Mouse (Mus musculus) liver, embryonic 11.5 days (tissue): ENCODE data around the gene Acsl1. TPM values are rescaled to one million over a fixed set of nuclear protein-coding genes. Genes with fewer than 3 reads are reported as not detected.
A peak's percentile ranks its signal among the peaks of the same experiment; 100 is the strongest.

Source experiments
- ATAC-seq: fragments of 200-750 bp; cut with Nextera tagmentation; replicated peaks from 2 replicates; pipeline ENCODE4 v1.8.0; 2017; ENCODE audit warnings: moderate number of reproducible peaks, mild to moderate bottlenecking, moderate TSS enrichment, moderate library complexity; ENCODE audit not compliant: low FRiP score
- DNase-seq: peaks from one replicate; pipeline ENCODE4 v3.0.0-alpha.2; 2017; ENCODE audit warnings: low spot score
- H3K27ac ChIP-seq: fragments of 300-500 bp; sonication (generic); 2 replicates; pipeline ENCODE4 v1.5.1; 2014; ENCODE audit warnings: mild to moderate bottlenecking, low read depth, low read length, control low read depth
- H3K27me3 ChIP-seq: fragments of 300-500 bp; sonication (generic); replicated peaks from 2 replicates; pipeline ENCODE4 v1.6.1; 2014; ENCODE audit warnings: low read length, mixed read lengths; ENCODE audit not compliant: control insufficient read depth, insufficient read depth
- H3K36me3 ChIP-seq: fragments of 300-500 bp; sonication (generic); 2 replicates; pipeline ENCODE4 v1.6.1; 2014; ENCODE audit warnings: mild to moderate bottlenecking, low read length, moderate library complexity, mixed read lengths; ENCODE audit not compliant: control insufficient read depth, insufficient read depth
- H3K4me1 ChIP-seq: fragments of 300-500 bp; sonication (generic); replicated peaks from 2 replicates; pipeline ENCODE4 v1.6.1; 2014; ENCODE audit warnings: low read length, mixed read lengths; ENCODE audit not compliant: control insufficient read depth, insufficient read depth
- H3K4me2 ChIP-seq: fragments of 300-500 bp; sonication (generic); 2 replicates; pipeline ENCODE4 v1.6.1; 2014; ENCODE audit warnings: mild to moderate bottlenecking, control low read depth, moderate library complexity
- H3K4me3 ChIP-seq: fragments of 300-500 bp; sonication (generic); 2 replicates; pipeline ENCODE4 v1.5.1; 2014; ENCODE audit warnings: low read depth, low read length, control low read depth
- H3K9ac ChIP-seq: fragments of 300-500 bp; sonication (generic); 2 replicates; pipeline ENCODE4 v1.6.1; 2014; ENCODE audit warnings: low read depth, low read length, control low read depth
- H3K9me3 ChIP-seq: fragments of 300-500 bp; sonication (generic); 2 replicates; pipeline ENCODE4 v1.6.1; 2016; ENCODE audit warnings: low read length, inconsistent platforms, mixed read lengths; ENCODE audit not compliant: control insufficient read depth
- WGBS: fragments of 180-500 bp; shearing (Covaris S2); extraction: QIAGEN DNeasy Blood & Tissue Kit; methylation state at CpG from one replicate; pipeline ENCODE4 v1.1.7; 2014; 5-methylcytosine and 5-hydroxymethylcytosine counted together
- polyA plus RNA-seq: library from polyadenylated mRNA; unstranded; fragments of >200 nt; fragmentation: Nextera tagmentation; extraction: Ambion mirVana; gene quantifications from 2 replicates; pipeline ENCODE4 v1.2.1, GENCODE M21; 2014

Gene Acsl1
- polyA plus RNA-seq, 1 experiment from 2014 or later: 47.3 TPM

DNA sequence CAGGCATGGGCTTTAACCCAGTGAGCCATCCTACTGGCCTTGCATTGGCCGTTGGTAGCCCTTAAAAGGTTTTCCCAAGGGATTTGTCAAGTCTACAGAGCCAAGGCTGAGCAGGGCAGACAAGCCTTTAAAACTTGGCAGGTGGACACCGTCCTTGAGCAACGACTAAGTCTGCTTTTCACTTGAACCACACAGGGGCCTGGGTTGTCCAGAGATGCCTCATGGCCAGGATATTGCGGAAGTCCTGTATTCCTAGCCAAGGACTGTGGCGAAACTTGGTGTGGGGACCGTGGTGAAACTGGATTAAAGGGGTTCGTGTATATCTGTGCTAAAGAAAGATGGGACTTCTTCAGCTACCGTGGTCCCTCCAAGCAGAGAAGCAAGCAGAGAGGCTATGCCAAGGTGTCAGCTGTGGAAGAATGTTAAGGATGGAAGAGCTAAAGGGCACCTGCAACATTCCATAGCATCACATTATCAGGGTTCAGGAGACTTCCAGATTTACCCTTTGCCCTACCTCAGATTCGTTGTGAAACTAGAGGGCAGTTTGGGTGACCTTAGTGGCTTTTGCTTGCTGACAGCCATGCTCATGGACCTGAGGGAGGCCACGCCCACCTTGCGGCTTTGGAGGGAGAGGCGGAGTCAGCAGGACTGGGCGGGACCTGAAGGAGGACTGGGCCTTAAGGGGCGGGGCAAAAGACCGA lies 596 bp upstream of the Acsl1 start:
- no peaks in the 10 kb centered on the region for H3K27me3 ChIP-seq
- no peak; the same call in none of the 2 replicates for ATAC-seq
- peaks cover 18% of the 10 kb centered on the region for H3K4me1 ChIP-seq
- no peaks in the 10 kb centered on the region for H3K9me3 ChIP-seq
- H3K4me3 ChIP-seq: peak overlapping the region; percentile 85; the same call in 1 of the 2 replicates
- no peak overlapping the region for H3K9ac ChIP-seq
- WGBS: 37% methylated on average over 15 of the region's 15 CpGs
- peak overlapping the region; percentile 8; the same call in 1 of the 2 replicates for H3K27ac ChIP-seq
- no peak for DNase-seq
- 0 out of 2 replicates have a peak, but pooled peaks cover 3% of the 10 kb centered on the region for H3K36me3 ChIP-seq
- H3K4me2 ChIP-seq: no peak overlapping the region; the same call in none of the 2 replicates

DNA sequence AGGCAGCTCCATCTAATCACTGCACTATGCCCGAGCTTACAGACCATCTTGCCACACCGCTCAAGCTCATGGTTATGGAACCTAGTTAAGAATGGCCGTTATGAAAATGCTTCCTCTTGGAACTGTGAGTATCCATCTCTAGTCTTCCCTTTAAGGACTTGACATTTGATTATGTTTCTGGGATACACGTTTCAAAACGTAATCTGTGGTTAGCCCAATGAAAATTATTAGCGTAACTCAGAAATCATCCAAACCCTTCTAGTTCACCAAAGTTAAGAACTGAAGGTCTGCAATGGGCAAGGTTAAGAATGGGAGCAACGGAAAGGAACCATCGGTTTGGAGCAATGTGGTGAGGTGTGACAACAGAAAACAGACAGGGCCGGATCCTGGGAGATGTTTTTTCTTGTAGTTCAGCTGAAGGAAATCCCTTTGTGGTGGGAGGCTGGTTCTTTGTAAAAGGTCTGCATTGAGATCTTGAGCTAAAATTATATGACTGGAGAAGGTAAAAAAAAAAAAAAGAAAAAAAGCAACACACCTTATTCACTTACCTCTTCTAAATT lies 1.2 kb downstream of the Acsl1 start:
- Histone ChIP-seq H3K27ac (no peak overlapping the region), H3K9ac (peak overlapping the region; percentile 86), H3K4me2 (peak overlapping the region; percentile 89), H3K9me3 (no peaks in the 10 kb centered on the region), H3K27me3 (no peaks in the 10 kb centered on the region), H3K4me1 (peaks cover 18% of the 10 kb centered on the region), H3K4me3 (peak overlapping the region; percentile 85), H3K36me3 (0 out of 2 replicates have a peak, but pooled peaks cover 3% of the 10 kb centered on the region)
- DNase-seq: no peak
- no peak for ATAC-seq
- WGBS: 43% methylated on average over 9 of the region's 9 CpGs

DNA sequence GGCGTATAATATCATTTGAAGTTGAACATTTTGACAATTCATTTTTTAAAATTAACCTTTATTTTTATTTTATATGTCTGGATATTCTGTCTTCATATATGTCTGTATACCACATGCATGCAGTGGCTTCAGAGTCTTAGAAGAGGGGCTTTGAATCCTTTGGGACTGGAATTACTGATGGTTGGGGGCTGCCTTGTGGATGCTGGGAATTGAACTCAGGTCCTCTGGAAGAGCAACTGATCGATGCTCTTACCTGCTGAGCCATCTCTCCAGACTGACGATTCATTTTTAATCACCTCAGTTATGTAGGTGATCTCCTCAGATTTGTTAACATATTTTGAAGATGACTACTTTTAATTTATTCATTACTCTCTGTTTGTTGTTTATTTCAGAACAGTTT lies 3.3 kb downstream of the Acsl1 start:
- H3K4me1 ChIP-seq: peaks cover 29% of the 10 kb centered on the region
- H3K9ac ChIP-seq: no peak overlapping the region

DNA sequence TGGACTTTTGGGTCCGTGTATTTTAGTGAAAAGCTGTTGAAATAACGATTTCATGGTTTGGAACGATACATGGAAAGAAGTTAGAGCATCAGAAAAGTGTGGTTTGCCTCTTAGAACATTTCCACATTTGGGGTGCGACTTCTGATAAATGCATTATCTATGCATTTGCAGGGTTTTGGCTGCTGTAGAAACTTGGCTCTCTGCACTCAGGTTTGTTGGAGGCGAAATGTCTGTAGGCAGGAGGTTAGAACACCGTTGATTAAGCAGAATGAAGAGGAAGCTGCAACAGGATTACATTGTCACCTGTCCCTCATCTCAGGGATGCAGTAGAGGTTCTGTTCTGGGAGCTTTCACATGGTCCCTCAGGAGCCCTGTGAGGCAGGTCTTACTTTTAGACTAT lies 3.8 kb downstream of the Acsl1 start:
- no peaks in the 10 kb centered on the region for H3K27me3 ChIP-seq
- WGBS: 64% methylated on average over 6 of the region's 6 CpGs
- H3K9me3 ChIP-seq: no peaks in the 10 kb centered on the region
- peaks cover 29% of the 10 kb centered on the region for H3K4me1 ChIP-seq
- ATAC-seq (no peak), DNase-seq (no peak)
- no peak overlapping the region for H3K9ac ChIP-seq
- H3K27ac ChIP-seq: peak overlapping the region; percentile 39; the same call in 1 of the 2 replicates
- 0 out of 2 replicates have a peak, but pooled peaks cover 3% of the 10 kb centered on the region for H3K36me3 ChIP-seq
- H3K4me3 ChIP-seq: no peak overlapping the region
- H3K4me2 ChIP-seq: peak overlapping the region; percentile 33; the same call in 1 of the 2 replicates

More for the DNA sequence above, 3.3 kb downstream of the Acsl1 start:
- Histone ChIP-seq H3K9me3 (no peaks in the 10 kb centered on the region), H3K36me3 (0 out of 2 replicates have a peak, but pooled peaks cover 3% of the 10 kb centered on the region), H3K4me3 (no peak overlapping the region), H3K27me3 (no peaks in the 10 kb centered on the region), H3K4me2 (no peak overlapping the region), H3K27ac (no peak overlapping the region)
- ATAC-seq (no peak), DNase-seq (no peak)
- WGBS: 91% methylated on average over 3 of the region's 3 CpGs

DNA sequence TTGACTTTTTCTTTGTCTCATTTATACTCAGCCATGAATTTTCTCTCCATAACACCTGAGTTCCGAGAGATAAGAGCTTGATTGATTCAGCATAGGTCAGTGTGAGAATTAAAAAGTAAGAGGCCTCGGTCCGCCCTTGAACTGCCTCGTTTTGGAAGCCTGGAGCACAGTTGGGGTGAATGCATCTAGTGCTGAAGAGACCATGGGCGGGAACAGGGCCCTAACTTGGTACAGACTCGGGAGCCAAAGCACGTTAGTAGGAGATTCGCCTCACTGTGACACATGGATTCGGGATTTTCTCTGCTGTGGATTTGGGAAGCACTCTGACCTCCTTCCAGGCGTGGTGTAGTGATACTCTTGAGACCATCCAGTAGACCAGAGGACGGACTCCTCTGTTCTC lies 4.6 kb downstream of the Acsl1 start:
- H3K4me1 ChIP-seq: peaks cover 36% of the 10 kb centered on the region

DNA sequence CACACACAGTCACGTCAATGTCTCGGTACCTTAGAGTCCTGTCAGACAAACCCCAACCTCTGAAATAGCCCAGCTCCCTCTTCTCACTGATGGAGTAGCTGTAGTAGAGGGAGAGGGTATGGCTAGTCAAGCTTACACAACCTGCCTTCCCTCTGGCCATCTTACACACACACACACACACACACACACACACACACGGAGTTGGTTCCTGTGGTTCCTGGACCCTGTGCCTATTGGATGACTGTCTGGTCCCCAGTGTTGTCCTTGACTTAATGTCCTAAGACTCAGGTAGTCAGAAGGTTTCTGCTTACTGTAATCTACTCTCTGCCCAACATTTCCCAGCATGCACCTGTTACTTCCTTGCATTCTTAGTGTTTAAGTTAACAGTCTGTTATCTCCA lies 5.1 kb downstream of the Acsl1 start:
- Histone ChIP-seq H3K4me2 (no peak overlapping the region), H3K4me3 (no peak overlapping the region), H3K36me3 (0 out of 2 replicates have a peak, but pooled peaks cover 3% of the 10 kb centered on the region), H3K9ac (no peak overlapping the region), H3K9me3 (no peaks in the 10 kb centered on the region), H3K4me1 (peaks cover 40% of the 10 kb centered on the region), H3K27me3 (no peaks in the 10 kb centered on the region), H3K27ac (no peak overlapping the region)
- ATAC-seq (no peak), DNase-seq (no peak)
- WGBS: 84% methylated on average over 3 of the region's 3 CpGs

More for the DNA sequence above, 4.6 kb downstream of the Acsl1 start:
- no peak overlapping the region for H3K9ac ChIP-seq
- no peaks in the 10 kb centered on the region for H3K27me3 ChIP-seq
- DNase-seq (no peak), ATAC-seq (no peak)
- H3K36me3 ChIP-seq: 0 out of 2 replicates have a peak, but pooled peaks cover 3% of the 10 kb centered on the region
- no peak overlapping the region for H3K27ac ChIP-seq
- no peaks in the 10 kb centered on the region for H3K9me3 ChIP-seq
- H3K4me3 ChIP-seq: no peak overlapping the region
- WGBS: 84% methylated on average over 11 of the region's 11 CpGs
- H3K4me2 ChIP-seq: no peak overlapping the region

DNA sequence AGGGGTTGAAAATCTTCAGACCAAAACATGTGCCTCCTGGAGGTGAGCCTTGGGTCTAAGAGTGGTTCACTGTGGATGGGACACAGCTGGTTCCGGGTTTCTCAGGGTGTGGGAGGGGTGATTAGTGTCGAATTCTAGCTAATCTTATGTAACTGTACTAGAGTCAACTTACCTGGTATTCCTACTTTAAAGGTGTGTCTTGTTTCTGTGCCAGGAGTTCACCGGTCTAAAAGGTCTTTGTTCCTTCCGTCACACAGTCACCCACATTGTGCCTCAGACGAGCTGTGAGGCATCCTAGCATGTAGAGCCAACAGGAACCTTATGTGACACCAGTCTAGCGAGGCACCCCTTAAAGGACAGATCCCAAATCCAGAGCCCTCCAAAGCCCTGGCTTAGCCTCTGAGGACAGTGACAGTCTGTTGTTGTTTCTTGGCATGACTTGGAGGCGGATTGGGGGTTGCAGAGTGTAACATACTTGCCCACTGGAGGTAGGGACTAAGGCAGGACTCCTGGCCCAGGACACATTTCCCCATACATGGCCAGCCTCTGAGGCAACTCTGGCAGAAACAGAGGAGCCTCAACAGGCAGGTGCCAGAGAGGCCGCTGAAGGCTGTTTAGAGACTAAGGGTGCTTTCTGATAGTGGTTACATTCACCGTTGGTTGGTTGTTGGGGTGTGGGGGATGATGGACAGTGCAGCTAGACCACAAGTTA lies 7.1 kb downstream of the Acsl1 start:
- Histone ChIP-seq H3K9ac (no peak overlapping the region), H3K4me1 (peaks cover 32% of the 10 kb centered on the region), H3K27me3 (no peaks in the 10 kb centered on the region), H3K27ac (no peak overlapping the region), H3K4me2 (no peak overlapping the region; the same call in 1 of the 2 replicates), H3K9me3 (no peaks in the 10 kb centered on the region), H3K4me3 (no peak overlapping the region), H3K36me3 (no peaks in the 10 kb centered on the region)
- WGBS: 80% methylated on average over 9 of the region's 9 CpGs
- DNase-seq (no peak), ATAC-seq (peak; percentile 15; the same call in 1 of the 2 replicates)

DNA sequence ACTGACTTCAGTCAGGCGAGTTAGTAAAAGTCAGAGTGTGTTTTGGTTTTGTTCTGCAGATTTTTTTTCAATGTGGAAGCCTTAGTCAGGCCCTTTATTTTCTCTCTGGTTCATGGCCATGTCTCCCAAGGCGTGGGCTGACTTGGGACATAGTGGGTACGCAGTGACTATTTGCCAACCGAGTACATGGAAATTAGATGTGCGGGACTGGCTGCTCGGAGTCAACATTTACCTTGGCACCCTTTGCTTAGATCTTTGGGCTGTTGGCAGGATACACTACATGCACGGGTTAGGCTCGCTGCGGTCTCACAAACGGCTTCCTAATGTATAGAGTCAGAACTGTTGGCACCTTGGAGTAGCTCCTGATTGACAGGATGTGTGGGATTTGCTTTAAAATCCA lies 7.9 kb downstream of the Acsl1 start:
- Histone ChIP-seq H3K4me1 (peaks cover 34% of the 10 kb centered on the region), H3K4me2 (no peak overlapping the region), H3K4me3 (no peak overlapping the region), H3K9ac (no peak overlapping the region), H3K36me3 (no peaks in the 10 kb centered on the region), H3K27ac (no peak overlapping the region), H3K9me3 (no peaks in the 10 kb centered on the region), H3K27me3 (no peaks in the 10 kb centered on the region)
- 87% methylated on average over 10 of the region's 10 CpGs for WGBS
- ATAC-seq: no peak
- DNase-seq: no peak
